Mouse (Mus musculus): ENCODE measurements around the gene Cfc1.

DNA sequence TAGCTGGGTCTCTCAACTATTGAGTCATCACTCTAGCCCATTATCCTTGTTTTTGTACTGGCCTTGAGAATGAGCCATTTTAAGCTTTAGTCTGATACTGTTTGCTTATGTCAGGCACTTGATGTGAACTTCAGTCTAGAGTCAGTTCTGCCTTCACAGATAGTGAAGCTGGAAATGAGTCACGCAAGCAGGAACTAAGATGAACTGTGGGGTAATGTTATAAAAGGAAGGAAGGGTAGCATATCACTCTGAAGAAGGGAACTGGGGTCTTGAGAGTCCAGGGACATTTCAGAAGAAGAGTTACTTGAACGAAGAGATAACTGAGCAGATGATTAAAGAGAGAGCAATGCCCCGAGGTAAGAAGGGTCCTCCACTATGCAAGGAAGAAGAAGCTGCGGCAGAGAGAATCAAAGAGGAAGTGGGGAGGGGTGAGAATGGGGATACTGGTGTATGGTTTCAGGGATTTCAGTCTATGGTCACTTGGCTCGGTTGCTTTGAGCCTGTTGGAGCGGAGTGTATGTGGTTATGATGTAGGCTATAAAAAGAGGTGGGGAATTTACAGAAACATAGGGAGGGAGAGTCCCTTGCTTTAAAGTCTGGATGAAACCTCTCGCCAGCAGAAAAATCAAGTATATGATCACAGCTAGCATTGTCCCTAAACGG lies 29.1 kb downstream of the Cfc1 start:
- TF ChIP-seq CTCF (conservative IDR thresholded peaks at IDR 0.05; ENCODE audit: insufficient read depth, insufficient read length, low read depth, low read length) (no peak), POLR2A (IDR thresholded peaks at IDR 0.05; ENCODE audit: low read depth, low read length) (no peak)

All from kidney, adult 2 months (tissue).